Mouse (Mus musculus): ENCODE data around the gene Hnrnpr. TPM values are rescaled to one million over a fixed set of nuclear protein-coding genes. Genes with fewer than 3 reads are reported as not detected.
A peak's percentile ranks its signal among the peaks of the same experiment; 100 is the strongest.

The Hnrnpr gene
- polyA plus RNA-seq, 1 experiment from 2014 or later: 195 TPM

- H3K27ac ChIP-seq (ENCODE audit: low read depth, low read length): no peak overlapping the region
- peaks cover 12% of the 10 kb centered on the region for H3K36me3 ChIP-seq (ENCODE audit: control insufficient read depth, insufficient read depth, low read length)
- 17% methylated on average over 4 of the region's 4 CpGs for WGBS
- no peaks in the 10 kb centered on the region for H3K9me3 ChIP-seq (replicated peaks; ENCODE audit: control insufficient read depth, low read length)
- H3K4me3 ChIP-seq (ENCODE audit: low read depth, low read length): peak overlapping the region; percentile 100
- peak overlapping the region; percentile 69 for H3K4me2 ChIP-seq (ENCODE audit: low read length)
- peaks cover 29% of the 10 kb centered on the region for H3K4me1 ChIP-seq (ENCODE audit: control insufficient read depth, insufficient read depth, low read length)
- ATAC-seq: no peak
- no peaks in the 10 kb centered on the region for H3K27me3 ChIP-seq (replicated peaks; ENCODE audit: control insufficient read depth, insufficient read depth, low read length)
- no peak for DNase-seq (ENCODE audit: low spot score)
- H3K9ac ChIP-seq (ENCODE audit: low read length): peak overlapping the region; percentile 100
Observed at GRCm38 (mm10) chr4:136312616-136313015, 1.9 kb downstream of the Hnrnpr start.

DNA sequence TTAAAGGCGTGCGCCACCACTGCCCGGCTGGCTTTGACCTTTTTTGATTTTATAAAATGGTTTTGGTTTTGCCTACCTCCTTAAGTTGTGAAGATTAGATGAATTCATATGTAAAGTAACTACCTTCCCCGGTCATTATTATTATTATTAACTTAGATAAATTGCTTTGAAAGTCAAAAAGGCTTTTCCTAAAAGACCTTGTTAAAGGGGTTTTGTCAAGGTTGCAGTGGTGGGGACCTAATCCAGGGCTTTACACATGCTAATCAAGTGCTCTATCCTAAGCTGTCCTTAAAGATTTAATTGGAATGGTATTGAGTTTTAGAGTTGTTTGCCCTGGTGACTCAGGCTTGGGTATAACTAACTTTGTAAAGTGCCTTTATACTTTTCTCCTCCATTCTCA is 6.9 kb downstream of the Hnrnpr start:
- Histone ChIP-seq H3K4me1 (ENCODE audit: control insufficient read depth, insufficient read depth, low read length) (peaks cover 18% of the 10 kb centered on the region), H3K27ac (ENCODE audit: low read depth, low read length) (no peak overlapping the region), H3K4me2 (ENCODE audit: low read length) (no peak overlapping the region), H3K27me3 (replicated peaks; ENCODE audit: control insufficient read depth, insufficient read depth, low read length) (no peaks in the 10 kb centered on the region), H3K4me3 (ENCODE audit: low read depth, low read length) (no peak overlapping the region), H3K9ac (ENCODE audit: low read length) (no peak overlapping the region), H3K36me3 (ENCODE audit: control insufficient read depth, insufficient read depth, low read length) (peaks cover 55% of the 10 kb centered on the region), H3K9me3 (replicated peaks; ENCODE audit: control insufficient read depth, low read length) (no peaks in the 10 kb centered on the region)
- 38% methylated on average over 4 of the region's 4 CpGs for whole genome bisulfite sequencing
- ATAC-seq: no peak
- DNase-seq (ENCODE audit: low spot score): no peak

GRCm38 (mm10) chr4:136320016-136320415 is 9.3 kb downstream of the Hnrnpr start:
- peaks cover 71% of the 10 kb centered on the region for H3K36me3 ChIP-seq (ENCODE audit: control insufficient read depth, insufficient read depth, low read length)
- no peaks in the 10 kb centered on the region for H3K27me3 ChIP-seq (replicated peaks; ENCODE audit: control insufficient read depth, insufficient read depth, low read length)
- DNase-seq (ENCODE audit: low spot score): no peak
- no peak overlapping the region for H3K9ac ChIP-seq (ENCODE audit: low read length)
- no peak overlapping the region for H3K4me3 ChIP-seq (ENCODE audit: low read depth, low read length)
- peaks cover 2% of the 10 kb centered on the region for H3K4me1 ChIP-seq (ENCODE audit: control insufficient read depth, insufficient read depth, low read length)
- no peak for ATAC-seq
- H3K27ac ChIP-seq (ENCODE audit: low read depth, low read length): no peak overlapping the region
- no peak overlapping the region for H3K4me2 ChIP-seq (ENCODE audit: low read length)
- H3K9me3 ChIP-seq (replicated peaks; ENCODE audit: control insufficient read depth, low read length): no peaks in the 10 kb centered on the region
- WGBS: 86% methylated on average over 4 of the region's 4 CpGs

DNA sequence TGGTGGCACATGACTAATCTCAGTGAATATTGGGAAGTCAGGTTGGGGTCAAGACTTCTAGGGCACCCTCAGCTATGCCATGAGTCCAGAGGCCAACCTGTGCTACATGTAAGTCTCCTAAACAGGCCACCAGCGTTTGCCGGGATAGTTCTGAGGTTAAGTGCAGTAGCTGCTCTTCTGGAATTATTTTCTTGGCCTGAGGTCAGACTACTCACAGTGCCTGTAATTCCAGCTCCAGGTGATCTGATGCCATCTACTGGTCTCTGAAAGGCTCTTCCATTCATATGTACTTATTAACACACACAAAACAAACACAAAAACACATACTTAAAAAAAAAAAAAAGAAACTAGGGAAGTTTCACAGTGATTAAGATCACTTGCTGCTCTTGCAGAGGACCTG is 13.5 kb downstream of the Hnrnpr start:
- no peak overlapping the region for H3K27ac ChIP-seq (ENCODE audit: low read depth, low read length)
- H3K4me1 ChIP-seq (ENCODE audit: control insufficient read depth, insufficient read depth, low read length): no peaks in the 10 kb centered on the region
- H3K36me3 ChIP-seq (ENCODE audit: control insufficient read depth, insufficient read depth, low read length): peaks cover 70% of the 10 kb centered on the region
- H3K4me2 ChIP-seq (ENCODE audit: low read length): no peak overlapping the region
- WGBS: 51% methylated on average over 2 of the region's 2 CpGs
- DNase-seq (ENCODE audit: low spot score) (peak; percentile 29), ATAC-seq (no peak)
- no peak overlapping the region for H3K4me3 ChIP-seq (ENCODE audit: low read depth, low read length)
- H3K27me3 ChIP-seq (replicated peaks; ENCODE audit: control insufficient read depth, insufficient read depth, low read length): no peaks in the 10 kb centered on the region
- no peak overlapping the region for H3K9ac ChIP-seq (ENCODE audit: low read length)
- H3K9me3 ChIP-seq (replicated peaks; ENCODE audit: control insufficient read depth, low read length): no peaks in the 10 kb centered on the region

GRCm38 (mm10) chr4:136327238-136327637 is 16.5 kb downstream of the Hnrnpr start:
- Histone ChIP-seq H3K36me3 (ENCODE audit: control insufficient read depth, insufficient read depth, low read length) (peaks cover 61% of the 10 kb centered on the region), H3K4me3 (ENCODE audit: low read depth, low read length) (no peak overlapping the region)
- 93% methylated on average over 5 of the region's 5 CpGs for WGBS

DNA sequence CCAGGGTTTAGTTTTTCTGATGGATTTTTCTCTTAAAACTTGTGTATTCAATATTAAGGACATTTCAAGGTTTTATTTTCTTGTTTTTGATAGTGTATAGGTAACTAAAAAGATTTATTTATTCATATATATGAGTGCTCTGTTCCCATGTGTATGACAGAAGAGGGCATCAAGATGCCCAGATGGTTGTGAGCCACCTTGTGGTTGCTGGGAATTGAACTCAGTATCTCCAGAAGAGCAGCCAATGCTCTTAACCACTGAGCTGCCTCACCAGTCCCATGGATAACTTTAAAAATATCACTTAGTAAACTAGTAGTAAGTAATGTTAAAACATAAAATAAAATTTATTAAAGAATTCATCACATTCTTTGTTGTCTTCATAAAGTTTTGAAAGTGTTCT is 17.4 kb downstream of the Hnrnpr start:
- Histone ChIP-seq H3K27me3 (replicated peaks; ENCODE audit: control insufficient read depth, insufficient read depth, low read length) (no peaks in the 10 kb centered on the region), H3K4me1 (ENCODE audit: control insufficient read depth, insufficient read depth, low read length) (no peaks in the 10 kb centered on the region), H3K9ac (ENCODE audit: low read length) (no peak overlapping the region), H3K4me2 (ENCODE audit: low read length) (no peak overlapping the region), H3K36me3 (ENCODE audit: control insufficient read depth, insufficient read depth, low read length) (peaks cover 65% of the 10 kb centered on the region), H3K27ac (ENCODE audit: low read depth, low read length) (no peak overlapping the region), H3K9me3 (replicated peaks; ENCODE audit: control insufficient read depth, low read length) (no peaks in the 10 kb centered on the region), H3K4me3 (ENCODE audit: low read depth, low read length) (no peak overlapping the region)
- peak; percentile 23 for DNase-seq (ENCODE audit: low spot score)
- ATAC-seq: no peak

More at GRCm38 (mm10) chr4:136327238-136327637, 16.5 kb downstream of the Hnrnpr start:
- H3K9me3 ChIP-seq (replicated peaks; ENCODE audit: control insufficient read depth, low read length): no peaks in the 10 kb centered on the region
- H3K4me2 ChIP-seq (ENCODE audit: low read length): no peak overlapping the region
- no peak overlapping the region for H3K9ac ChIP-seq (ENCODE audit: low read length)
- ATAC-seq (no peak), DNase-seq (ENCODE audit: low spot score) (no peak)
- H3K27ac ChIP-seq (ENCODE audit: low read depth, low read length): no peak overlapping the region
- H3K4me1 ChIP-seq (ENCODE audit: control insufficient read depth, insufficient read depth, low read length): no peaks in the 10 kb centered on the region
- H3K27me3 ChIP-seq (replicated peaks; ENCODE audit: control insufficient read depth, insufficient read depth, low read length): no peaks in the 10 kb centered on the region

- 96% methylated on average over 3 of the region's 3 CpGs for WGBS
- no peak overlapping the region for H3K27ac ChIP-seq (ENCODE audit: low read depth, low read length)
- DNase-seq (ENCODE audit: low spot score) (no peak), ATAC-seq (no peak)
- H3K4me3 ChIP-seq (ENCODE audit: low read depth, low read length): no peak overlapping the region
- no peak overlapping the region for H3K4me2 ChIP-seq (ENCODE audit: low read length)
- no peaks in the 10 kb centered on the region for H3K9me3 ChIP-seq (replicated peaks; ENCODE audit: control insufficient read depth, low read length)
- H3K9ac ChIP-seq (ENCODE audit: low read length): no peak overlapping the region
- no peaks in the 10 kb centered on the region for H3K4me1 ChIP-seq (ENCODE audit: control insufficient read depth, insufficient read depth, low read length)
- peaks cover 64% of the 10 kb centered on the region for H3K36me3 ChIP-seq (ENCODE audit: control insufficient read depth, insufficient read depth, low read length)
- no peaks in the 10 kb centered on the region for H3K27me3 ChIP-seq (replicated peaks; ENCODE audit: control insufficient read depth, insufficient read depth, low read length)
Observed at GRCm38 (mm10) chr4:136331709-136332108, 21.0 kb downstream of the Hnrnpr start.

DNA sequence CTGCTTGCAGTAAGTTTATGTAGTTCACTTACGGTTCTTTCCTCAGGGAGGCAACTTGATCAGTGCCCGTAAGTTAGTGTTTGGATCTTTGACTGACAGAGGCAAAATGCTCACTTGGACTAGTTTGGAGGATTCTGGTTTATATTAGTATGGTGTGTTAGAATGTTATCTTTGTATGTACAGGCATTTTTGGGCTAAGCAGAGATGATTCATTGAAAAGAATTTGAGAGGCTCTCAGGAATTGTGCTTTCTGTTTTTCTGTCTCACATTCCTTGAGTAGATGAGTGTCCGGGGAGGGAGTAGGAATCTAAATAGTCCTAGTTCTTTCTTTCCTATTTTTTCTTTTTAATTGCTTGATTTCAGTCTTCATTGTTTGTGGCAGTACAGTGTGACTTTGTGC is 22.4 kb downstream of the Hnrnpr start:
- 93% methylated on average over 3 of the region's 3 CpGs for WGBS
- Histone ChIP-seq H3K9ac (ENCODE audit: low read length) (no peak overlapping the region), H3K9me3 (replicated peaks; ENCODE audit: control insufficient read depth, low read length) (no peaks in the 10 kb centered on the region), H3K4me3 (ENCODE audit: low read depth, low read length) (no peak overlapping the region), H3K4me1 (ENCODE audit: control insufficient read depth, insufficient read depth, low read length) (no peaks in the 10 kb centered on the region), H3K36me3 (ENCODE audit: control insufficient read depth, insufficient read depth, low read length) (peaks cover 64% of the 10 kb centered on the region), H3K27ac (ENCODE audit: low read depth, low read length) (no peak overlapping the region), H3K27me3 (replicated peaks; ENCODE audit: control insufficient read depth, insufficient read depth, low read length) (no peaks in the 10 kb centered on the region), H3K4me2 (ENCODE audit: low read length) (no peak overlapping the region)
- DNase-seq (ENCODE audit: low spot score) (no peak), ATAC-seq (no peak)

DNA sequence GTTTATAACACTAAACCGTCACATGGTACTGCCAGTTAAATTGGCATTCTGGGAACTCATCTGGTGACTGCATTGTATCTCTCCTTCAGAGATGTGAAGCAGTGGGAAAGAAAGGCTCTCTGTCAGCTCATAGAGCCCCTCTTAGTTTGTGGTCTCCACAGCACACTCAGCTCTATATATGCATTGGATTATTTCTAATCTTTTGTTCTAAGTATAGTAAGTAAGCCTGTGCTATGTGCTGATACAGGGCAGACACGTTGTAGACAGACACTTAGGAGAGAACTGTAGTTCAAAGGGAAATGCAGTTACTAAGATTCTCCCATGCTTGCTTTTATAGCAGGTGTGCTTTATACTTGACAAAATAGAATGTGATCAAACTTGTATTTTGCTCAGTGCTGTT is 24.3 kb downstream of the Hnrnpr start:
- DNase-seq (ENCODE audit: low spot score) (no peak), ATAC-seq (no peak)
- Histone ChIP-seq H3K4me1 (ENCODE audit: control insufficient read depth, insufficient read depth, low read length) (no peaks in the 10 kb centered on the region), H3K27me3 (replicated peaks; ENCODE audit: control insufficient read depth, insufficient read depth, low read length) (no peaks in the 10 kb centered on the region), H3K27ac (ENCODE audit: low read depth, low read length) (no peak overlapping the region), H3K4me3 (ENCODE audit: low read depth, low read length) (no peak overlapping the region), H3K9ac (ENCODE audit: low read length) (no peak overlapping the region), H3K9me3 (replicated peaks; ENCODE audit: control insufficient read depth, low read length) (no peaks in the 10 kb centered on the region), H3K36me3 (ENCODE audit: control insufficient read depth, insufficient read depth, low read length) (peaks cover 63% of the 10 kb centered on the region), H3K4me2 (ENCODE audit: low read length) (no peak overlapping the region)
- WGBS: 63% methylated on average over 2 of the region's 2 CpGs

All from forebrain, embryonic 14.5 days (tissue).